Mouse (Mus musculus) embryonic facial prominence, embryonic 14.5 days (tissue): ENCODE measurements around the gene Enc1. TPM values are rescaled to one million over a fixed set of nuclear protein-coding genes. Genes with fewer than 3 reads are reported as not detected.
A peak's percentile ranks its signal among the peaks of the same experiment; 100 is the strongest.

Experiments used
- ATAC-seq: fragments of 200-750 bp; cut with Nextera tagmentation; 2 replicates; pipeline ENCODE4 v1.8.0; 2017; ENCODE audit warnings: low read depth, moderate number of reproducible peaks, moderate TSS enrichment
- DNase-seq: peaks from one replicate; pipeline ENCODE4 v3.0.0-alpha.2; 2015; ENCODE audit warnings: low spot score
- H3K27ac ChIP-seq: fragments of 300-500 bp; sonication (generic); replicated peaks from 2 replicates; pipeline ENCODE4 v1.5.1; 2014; ENCODE audit warnings: low read depth, mild to moderate bottlenecking, low read length, moderate library complexity
- H3K27me3 ChIP-seq: fragments of 300-500 bp; sonication (generic); replicated peaks from 2 replicates; pipeline ENCODE4 v1.6.1; 2014; ENCODE audit warnings: low read length; ENCODE audit not compliant: control insufficient read depth, insufficient read depth
- H3K36me3 ChIP-seq: fragments of 300-500 bp; sonication (generic); 2 replicates; pipeline ENCODE4 v1.6.1; 2014; ENCODE audit warnings: low read length, mixed read lengths; ENCODE audit not compliant: control insufficient read depth, insufficient read depth
- H3K4me1 ChIP-seq: fragments of 300-500 bp; sonication (generic); 2 replicates; pipeline ENCODE4 v1.6.1; 2014; ENCODE audit warnings: antibody characterized with exemption, low read length; ENCODE audit not compliant: control insufficient read depth, insufficient read depth
- H3K4me2 ChIP-seq: fragments of 300-500 bp; sonication (generic); 2 replicates; pipeline ENCODE4 v1.6.1; 2014; ENCODE audit warnings: low read depth, mild to moderate bottlenecking, low read length, moderate library complexity, mixed read lengths
- H3K4me3 ChIP-seq: fragments of 300-500 bp; sonication (generic); 2 replicates; pipeline ENCODE4 v1.5.1; 2014; ENCODE audit warnings: low read depth, mild to moderate bottlenecking, low read length
- H3K9ac ChIP-seq: fragments of 300-500 bp; sonication (generic); 2 replicates; pipeline ENCODE4 v1.6.1; 2014; ENCODE audit warnings: low read depth, mild to moderate bottlenecking, low read length, moderate library complexity, mixed read lengths
- H3K9me3 ChIP-seq: fragments of 300-500 bp; sonication (generic); 2 replicates; pipeline ENCODE4 v1.6.1; 2016; ENCODE audit warnings: low read length; ENCODE audit not compliant: control insufficient read depth
- WGBS: fragments of 180-500 bp; shearing (Covaris S2); extraction: QIAGEN DNeasy Blood & Tissue Kit; methylation state at CpG from one replicate; pipeline ENCODE4 v1.1.7; 2014; 5-methylcytosine and 5-hydroxymethylcytosine counted together
- polyA plus RNA-seq: library from polyadenylated mRNA; unstranded; fragments of >200 nt; fragmentation: Nextera tagmentation; extraction: Ambion mirVana; gene quantifications from 2 replicates; pipeline ENCODE4 v1.2.1, GENCODE M21; 2014

Gene Enc1
- polyA plus RNA-seq, 1 experiment from 2014 or later: 9.5 TPM

DNA sequence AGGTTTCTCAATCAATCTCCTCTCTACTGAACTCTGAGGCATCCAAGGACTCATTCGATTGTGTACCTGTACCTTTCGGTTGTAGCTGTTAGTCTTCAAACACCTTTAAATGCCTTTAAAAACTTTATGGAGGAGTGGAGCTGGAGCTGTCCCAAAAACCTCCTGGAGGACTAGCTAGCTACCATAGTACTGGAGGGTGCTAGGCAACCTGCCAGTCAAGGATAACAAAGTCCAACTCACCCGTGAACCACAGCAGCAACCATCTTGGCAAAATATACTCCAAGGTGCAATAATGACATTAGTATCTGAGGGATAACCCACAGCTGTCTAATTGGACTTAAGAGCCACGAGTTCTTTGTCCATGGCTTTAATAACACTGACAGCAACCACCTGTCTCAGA lies 39.0 kb upstream of the Enc1 start:
- Histone ChIP-seq H3K9ac (no peak overlapping the region), H3K27me3 (no peaks in the 10 kb centered on the region), H3K4me2 (no peak overlapping the region), H3K4me3 (no peak overlapping the region), H3K36me3 (no peaks in the 10 kb centered on the region), H3K27ac (no peak overlapping the region), H3K9me3 (no peaks in the 10 kb centered on the region), H3K4me1 (peaks cover 3% of the 10 kb centered on the region; the same call in 1 of the 2 replicates)
- WGBS: 74% methylated on average over 4 of the region's 4 CpGs
- ATAC-seq (no peak), DNase-seq (no peak)

DNA sequence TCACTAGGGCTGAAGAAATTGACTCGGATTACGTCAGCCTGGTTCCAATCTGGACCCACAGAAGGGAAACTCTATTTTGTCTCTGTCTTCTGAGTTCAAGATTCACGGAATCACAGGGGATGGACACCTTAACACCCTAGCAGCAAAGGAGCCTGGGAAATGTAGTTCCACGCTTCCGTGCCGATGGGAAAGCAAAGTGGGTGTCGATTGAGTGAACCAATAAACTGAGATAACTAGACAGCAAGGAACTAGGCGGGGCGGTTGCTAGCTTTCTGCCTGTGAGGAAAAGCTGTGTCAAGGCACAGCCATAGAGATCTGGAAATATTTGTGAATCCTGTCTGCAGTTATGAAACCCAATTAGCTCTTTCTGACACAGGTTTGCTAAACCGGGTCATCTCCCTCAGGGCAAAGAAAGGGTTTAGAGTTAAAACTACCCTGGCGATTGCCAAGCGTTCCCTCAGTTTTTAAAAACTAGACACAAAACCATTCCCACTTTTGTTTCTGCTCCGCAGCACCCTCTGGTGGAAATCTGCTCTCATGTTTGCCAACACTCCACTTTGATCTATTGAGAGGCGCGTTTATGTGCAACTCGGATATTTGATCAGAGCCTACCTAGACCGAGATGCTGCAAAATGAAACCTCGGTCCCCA lies 35.7 kb upstream of the Enc1 start:
- Histone ChIP-seq H3K27ac (peak overlapping the region; percentile 64), H3K27me3 (no peaks in the 10 kb centered on the region), H3K4me2 (peak overlapping the region; percentile 57), H3K36me3 (no peaks in the 10 kb centered on the region), H3K9me3 (no peaks in the 10 kb centered on the region), H3K4me3 (peak overlapping the region; percentile 33), H3K9ac (peak overlapping the region; percentile 38), H3K4me1 (0 out of 2 replicates have a peak, but pooled peaks cover 3% of the 10 kb centered on the region)
- DNase-seq (peak; percentile 93), ATAC-seq (peak; percentile 73)
- WGBS: 12% methylated on average over 18 of the region's 18 CpGs

DNA sequence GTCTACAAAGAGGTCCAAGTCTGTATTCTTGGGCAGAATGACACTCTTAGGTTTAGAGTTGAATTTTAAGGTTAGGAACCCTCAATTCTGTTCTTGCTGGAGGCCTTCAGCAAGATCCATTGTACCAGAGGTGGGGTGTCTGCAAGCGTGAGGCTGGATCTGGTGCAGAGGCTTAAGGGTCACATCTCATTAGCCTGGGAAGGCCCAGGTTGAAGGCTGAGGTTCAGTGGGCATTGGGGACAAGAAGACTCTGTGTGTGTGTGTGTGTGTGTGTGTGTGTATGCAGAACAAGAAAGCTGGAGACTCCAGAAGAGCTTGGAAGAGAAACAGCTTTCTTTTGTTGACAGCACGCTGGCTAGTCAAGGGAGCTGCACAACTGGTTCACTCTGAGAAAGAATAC lies 34.9 kb upstream of the Enc1 start:
- Histone ChIP-seq H3K27me3 (no peaks in the 10 kb centered on the region), H3K9me3 (no peaks in the 10 kb centered on the region), H3K4me3 (no peak overlapping the region), H3K27ac (no peak overlapping the region), H3K9ac (no peak overlapping the region), H3K36me3 (no peaks in the 10 kb centered on the region), H3K4me2 (no peak overlapping the region), H3K4me1 (0 out of 2 replicates have a peak, but pooled peaks cover 3% of the 10 kb centered on the region)
- 92% methylated on average over 2 of the region's 2 CpGs for WGBS
- DNase-seq: no peak
- no peak for ATAC-seq

- no peak for ATAC-seq
- Histone ChIP-seq H3K27ac (no peak overlapping the region), H3K27me3 (no peaks in the 10 kb centered on the region), H3K36me3 (no peaks in the 10 kb centered on the region), H3K4me3 (no peak overlapping the region), H3K9ac (no peak overlapping the region), H3K9me3 (no peaks in the 10 kb centered on the region), H3K4me1 (0 out of 2 replicates have a peak, but pooled peaks cover 3% of the 10 kb centered on the region), H3K4me2 (no peak overlapping the region)
- DNase-seq: no peak
- 84% methylated on average over 7 of the region's 7 CpGs for WGBS
Measured at GRCm38 (mm10) chr13:97207472-97208111, 33.3 kb upstream of the Enc1 start.

GRCm38 (mm10) chr13:97208112-97208478 lies 32.8 kb upstream of the Enc1 start:
- 44% methylated on average over 7 of the region's 7 CpGs for WGBS
- H3K4me2 ChIP-seq: no peak overlapping the region
- no peak for DNase-seq
- ATAC-seq: no peak
- H3K9me3 ChIP-seq: no peaks in the 10 kb centered on the region
- no peaks in the 10 kb centered on the region for H3K36me3 ChIP-seq
- 0 out of 2 replicates have a peak, but pooled peaks cover 3% of the 10 kb centered on the region for H3K4me1 ChIP-seq
- H3K27me3 ChIP-seq: no peaks in the 10 kb centered on the region
- no peak overlapping the region for H3K27ac ChIP-seq
- no peak overlapping the region for H3K9ac ChIP-seq
- H3K4me3 ChIP-seq: no peak overlapping the region

DNA sequence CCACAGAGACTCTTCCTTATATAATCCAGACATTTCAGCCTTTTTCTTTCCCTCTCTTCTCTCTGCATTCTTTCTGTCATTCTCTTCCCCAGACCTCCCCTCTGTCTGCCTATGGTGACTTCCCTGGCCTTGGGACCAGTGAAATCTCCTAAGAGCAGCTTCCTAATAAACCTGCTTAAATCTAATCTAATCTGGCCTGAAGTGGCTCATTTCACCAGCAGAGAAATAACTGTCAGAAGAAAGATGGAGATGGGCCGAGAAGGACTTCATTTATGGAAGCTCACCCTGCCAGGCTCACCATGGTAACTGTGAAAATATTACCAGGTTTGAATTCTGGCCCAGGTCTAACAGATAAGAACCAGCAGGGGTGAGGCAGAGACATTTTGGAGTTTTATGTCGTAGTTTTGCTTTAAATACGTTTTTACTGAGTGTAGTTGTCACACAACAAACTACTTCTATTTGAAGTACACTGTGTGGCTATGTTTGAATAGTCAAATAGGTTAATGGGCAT lies 32.4 kb upstream of the Enc1 start:
- Histone ChIP-seq H3K36me3 (no peaks in the 10 kb centered on the region), H3K9me3 (no peaks in the 10 kb centered on the region), H3K27ac (no peak overlapping the region), H3K4me1 (0 out of 2 replicates have a peak, but pooled peaks cover 3% of the 10 kb centered on the region), H3K4me2 (no peak overlapping the region), H3K4me3 (no peak overlapping the region), H3K9ac (no peak overlapping the region), H3K27me3 (no peaks in the 10 kb centered on the region)
- DNase-seq: no peak
- 75% methylated on average over 3 of the region's 3 CpGs for WGBS
- ATAC-seq: no peak

- H3K4me2 ChIP-seq: no peak overlapping the region
- H3K4me3 ChIP-seq: no peak overlapping the region
- DNase-seq (no peak), ATAC-seq (no peak)
- H3K9ac ChIP-seq: no peak overlapping the region
- 49% methylated on average over 3 of the region's 3 CpGs for WGBS
- H3K27me3 ChIP-seq: no peaks in the 10 kb centered on the region
- H3K36me3 ChIP-seq: no peaks in the 10 kb centered on the region
- no peak overlapping the region for H3K27ac ChIP-seq
- H3K4me1 ChIP-seq: peaks cover 6% of the 10 kb centered on the region
- H3K9me3 ChIP-seq: no peaks in the 10 kb centered on the region
Measured at GRCm38 (mm10) chr13:97214583-97215268, 26.2 kb upstream of the Enc1 start.

DNA sequence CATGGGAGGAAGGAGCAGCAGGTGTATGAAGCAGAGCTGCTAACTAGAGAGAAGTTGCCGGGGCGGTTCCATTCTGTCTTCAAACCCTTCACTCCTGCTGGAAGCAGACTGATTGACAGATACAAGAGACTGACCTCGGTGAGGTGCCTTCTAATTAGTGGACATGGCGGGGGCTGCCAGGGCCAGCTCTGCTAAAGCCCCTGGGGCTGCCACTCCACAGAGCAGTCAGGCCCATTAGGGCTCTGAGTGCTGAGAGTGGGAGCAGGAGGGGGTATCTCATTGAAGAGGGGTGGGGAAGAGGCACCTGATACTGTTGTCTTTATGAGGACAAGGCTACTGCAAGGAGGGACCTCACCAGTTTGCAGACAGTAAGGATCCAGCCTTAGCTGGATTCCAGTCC lies 25.3 kb upstream of the Enc1 start:
- no peak overlapping the region for H3K27ac ChIP-seq
- H3K4me1 ChIP-seq: peaks cover 6% of the 10 kb centered on the region
- ATAC-seq (no peak), DNase-seq (no peak)
- H3K9me3 ChIP-seq: no peaks in the 10 kb centered on the region
- H3K9ac ChIP-seq: no peak overlapping the region
- H3K4me3 ChIP-seq: no peak overlapping the region
- H3K4me2 ChIP-seq: no peak overlapping the region
- no peaks in the 10 kb centered on the region for H3K27me3 ChIP-seq
- WGBS: 34% methylated on average over 4 of the region's 4 CpGs
- H3K36me3 ChIP-seq: no peaks in the 10 kb centered on the region
